Mouse (Mus musculus) fibroblast of lung, adult 2 months (primary cell): ENCODE data around the gene Spen.
"Not testable (repeated sequence)": the region's sequence is repeated elsewhere in the genome, so short reads cannot be mapped to it uniquely, and the experiment has no call there.

Source experiments
- DNase-seq: peaks from one replicate; pipeline ENCODE4 v3.0.0-alpha.2; 2011; ENCODE audit warnings: low read depth

Spen gene

DNA sequence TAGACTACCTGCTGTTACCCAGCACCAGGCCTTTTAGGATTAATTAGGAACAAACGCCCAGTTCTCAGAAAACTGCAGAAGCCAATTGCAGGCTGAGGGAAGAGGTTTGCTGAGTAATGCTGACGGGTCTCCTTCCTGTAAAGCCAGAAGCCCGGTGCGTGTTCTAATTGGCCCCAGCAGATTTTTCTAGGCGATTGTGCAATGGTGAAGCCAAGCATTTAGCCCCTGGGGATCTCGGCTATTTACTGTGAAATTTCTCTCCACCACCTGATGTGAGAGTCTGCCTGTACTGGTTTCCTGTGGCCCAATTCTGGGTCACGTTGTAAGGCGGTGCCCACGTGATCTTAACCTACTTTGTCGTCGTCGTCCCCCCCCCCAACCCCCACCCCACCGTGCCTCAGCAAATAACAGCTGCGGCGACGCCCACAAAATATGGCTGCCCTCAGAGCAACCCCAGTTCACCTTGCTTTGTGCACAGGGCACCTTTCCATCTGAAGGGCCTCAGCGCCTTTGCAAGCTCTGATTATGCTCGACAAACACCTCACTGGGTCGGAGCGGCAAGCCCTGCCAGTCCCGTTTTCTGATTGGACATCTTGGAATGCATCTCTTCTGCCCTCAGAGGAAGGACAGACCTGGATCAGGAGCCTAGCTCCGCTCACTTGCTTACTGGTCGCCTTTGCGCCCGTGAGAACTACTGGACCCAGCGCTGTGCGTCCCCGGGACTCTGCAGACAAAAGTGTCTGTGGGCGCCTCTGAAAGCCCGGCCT, 20.9 kb upstream of the Spen start:
- peak; percentile 97 for DNase-seq

DNA sequence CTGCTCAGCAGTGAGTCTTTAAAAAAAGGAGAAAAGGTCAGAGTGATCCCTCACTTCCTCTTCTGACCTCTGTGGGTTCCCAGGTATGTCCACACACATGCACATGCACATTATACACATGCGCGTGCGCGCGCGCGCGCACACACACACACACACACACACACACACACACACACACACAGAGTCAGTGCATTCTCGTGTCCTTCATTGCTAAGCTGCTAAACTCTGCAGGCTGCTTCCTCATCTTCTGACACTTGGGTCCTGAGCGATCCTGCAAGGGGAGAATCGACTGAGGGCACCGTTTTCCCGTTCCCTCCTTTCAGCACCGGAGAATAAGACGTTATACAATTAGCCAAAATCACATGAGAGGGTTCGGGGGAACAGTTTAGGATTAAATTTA, 20.3 kb upstream of the Spen start:
- DNase-seq, result no peak

DNA sequence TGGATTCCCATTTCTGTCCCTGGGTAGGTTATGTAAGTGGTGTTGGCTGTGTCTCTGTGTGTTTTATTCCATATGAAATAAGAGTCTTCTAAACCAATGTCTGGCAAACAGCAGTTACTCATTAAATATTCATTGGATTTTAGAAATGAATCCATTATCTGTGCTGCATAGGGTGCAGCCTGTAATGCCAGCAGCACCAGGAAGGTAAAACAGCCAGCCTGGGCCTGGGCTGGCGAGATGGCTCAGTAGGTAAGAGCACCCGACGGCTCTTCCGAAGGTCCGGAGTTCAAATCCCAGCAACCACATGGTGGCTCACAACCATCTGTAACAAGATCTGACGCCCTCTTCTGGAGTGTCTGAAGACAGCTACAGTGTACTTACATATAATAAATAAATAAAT, 17.8 kb upstream of the Spen start:
- not testable (repeated sequence) for DNase-seq

DNA sequence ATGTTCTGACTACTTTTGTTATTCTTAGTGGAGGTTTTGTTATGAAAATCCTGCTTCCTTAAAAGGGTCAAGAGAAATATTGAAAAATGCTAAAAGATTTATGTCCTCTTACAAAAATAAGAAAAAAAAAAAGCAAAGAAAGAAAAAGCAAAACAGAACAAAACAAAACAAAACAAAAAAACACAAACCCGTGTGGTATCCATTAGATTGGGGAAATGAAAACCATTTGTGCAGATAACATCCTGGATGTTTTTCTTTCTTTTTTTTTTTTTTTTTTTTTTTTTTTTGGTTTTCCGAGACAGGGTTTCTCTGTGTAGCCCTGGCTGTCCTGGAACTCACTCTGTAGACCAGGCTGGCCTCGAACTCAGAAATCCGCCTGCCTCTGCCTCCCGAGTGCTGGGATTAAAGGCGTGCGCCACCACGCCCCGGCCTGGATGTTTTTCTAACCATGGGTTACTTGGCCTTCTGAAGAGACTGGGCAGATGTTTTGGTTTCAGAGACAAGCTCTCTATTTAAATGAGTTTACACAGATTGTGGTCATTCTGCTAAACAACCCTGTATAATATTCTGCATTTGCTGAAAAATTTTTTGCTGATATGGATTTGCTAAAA, 16.0 kb upstream of the Spen start:
- DNase-seq, result not testable (repeated sequence)

DNA sequence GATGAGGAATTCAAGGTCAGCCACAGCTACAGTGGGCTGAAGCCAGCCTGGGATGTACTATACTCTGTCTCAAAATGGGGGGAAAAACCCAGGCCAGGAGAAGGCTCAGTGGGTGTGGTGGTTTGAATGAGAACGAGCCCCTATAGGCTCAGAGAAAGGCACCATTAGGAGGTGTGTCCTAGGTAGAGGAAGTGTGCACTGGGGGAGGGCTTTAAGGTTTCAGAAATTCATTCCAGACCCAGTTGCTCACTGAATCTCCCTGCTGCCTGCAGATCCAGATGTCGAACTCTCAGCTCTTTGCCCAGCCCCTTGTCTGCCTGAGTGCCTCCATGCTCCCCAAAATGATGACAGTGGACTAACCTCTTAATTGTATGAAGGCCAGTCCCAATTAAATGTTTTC, 14.1 kb upstream of the Spen start:
- DNase-seq, result no peak

DNA sequence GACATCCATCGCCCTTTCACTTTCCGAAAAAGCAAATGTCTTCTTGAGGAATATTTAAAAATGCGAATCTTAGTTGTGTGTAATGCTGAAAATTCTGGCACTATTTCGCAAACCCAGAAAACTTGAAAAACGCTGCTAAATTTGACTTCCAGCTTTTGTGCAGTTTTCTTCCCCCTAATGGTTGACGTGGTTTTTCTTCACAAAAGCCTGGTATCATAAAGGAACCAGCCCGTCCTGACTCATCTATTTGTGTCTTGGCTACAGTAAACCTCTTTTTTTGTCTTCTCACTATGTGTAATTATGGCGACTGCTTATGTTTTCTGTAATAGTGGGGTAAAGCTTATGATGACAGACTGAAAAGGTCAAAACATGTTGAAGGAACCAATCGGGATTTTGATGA, 8.9 kb upstream of the Spen start:
- DNase-seq, result no peak

DNA sequence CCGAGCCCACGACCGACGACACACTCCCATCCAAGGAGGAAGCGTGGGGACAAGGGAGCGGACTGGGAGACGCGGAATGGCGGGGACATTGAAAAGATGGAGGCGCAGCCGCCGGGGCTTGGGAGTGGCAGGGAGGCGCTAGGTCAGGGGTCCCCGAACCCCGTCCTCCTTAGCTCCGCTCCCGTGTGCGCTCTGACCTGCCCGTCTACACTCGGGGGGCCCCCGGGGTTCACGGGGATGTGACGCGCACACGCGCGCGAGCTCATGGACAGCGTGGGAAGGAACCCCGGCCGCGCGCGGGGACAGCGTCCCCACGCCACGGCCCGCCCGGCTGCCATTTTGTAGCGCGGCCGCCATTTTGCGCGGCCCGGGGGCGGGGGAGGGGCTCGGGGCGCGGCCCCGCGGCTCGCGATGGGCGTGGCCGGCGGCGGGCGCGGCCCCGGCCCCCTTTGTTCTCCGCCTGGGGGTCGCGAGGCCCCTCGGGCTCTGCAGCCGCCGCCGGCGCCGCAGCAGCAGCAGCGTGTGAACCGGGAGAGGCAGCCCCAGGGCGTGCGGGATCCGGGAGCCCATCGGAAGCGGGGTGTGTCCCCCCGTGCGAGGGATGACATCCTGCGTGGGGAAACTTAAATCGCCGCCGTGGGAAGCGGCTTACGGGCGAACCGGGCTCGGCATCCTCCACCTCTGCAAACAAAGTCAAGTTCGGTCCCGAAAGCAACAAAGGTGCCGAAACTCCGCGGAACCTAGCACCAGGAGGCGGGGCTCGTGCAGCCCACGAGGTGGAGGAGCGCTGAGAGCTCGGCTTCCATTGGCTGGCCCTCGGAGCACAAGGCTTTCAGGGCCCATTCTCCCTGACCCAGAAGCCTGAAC, 8.2 kb upstream of the Spen start:
- DNase-seq, result no peak

DNA sequence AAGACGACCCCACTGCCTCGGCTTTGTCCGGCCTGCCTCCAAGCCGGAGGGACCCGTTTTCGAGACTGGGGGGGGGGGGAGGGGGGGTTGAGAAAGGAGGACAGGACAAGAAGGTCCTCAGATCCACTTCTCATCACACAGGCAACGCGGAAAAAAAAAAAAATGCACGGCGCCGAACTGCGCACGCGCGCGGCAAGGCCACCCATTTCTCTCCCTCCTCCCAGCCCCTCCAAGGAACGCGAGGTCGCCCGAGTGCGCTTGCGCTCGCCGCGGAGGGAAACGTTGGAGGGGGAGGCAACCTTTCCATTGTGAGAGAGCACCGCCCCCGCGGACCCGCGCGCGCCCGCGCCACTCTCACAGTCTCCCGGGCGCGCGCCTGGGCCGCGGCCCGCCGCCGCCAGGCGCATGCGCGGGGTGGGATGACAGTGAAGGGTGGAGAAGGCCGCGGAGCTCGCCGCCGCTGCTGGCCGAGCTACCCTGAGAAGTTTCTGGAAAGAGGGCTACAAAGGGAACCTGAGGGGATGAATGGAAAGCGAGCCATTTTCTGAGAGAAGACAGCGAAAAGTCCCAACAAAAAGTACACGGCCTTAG, 7.4 kb upstream of the Spen start:
- DNase-seq, result peak; percentile 95

DNA sequence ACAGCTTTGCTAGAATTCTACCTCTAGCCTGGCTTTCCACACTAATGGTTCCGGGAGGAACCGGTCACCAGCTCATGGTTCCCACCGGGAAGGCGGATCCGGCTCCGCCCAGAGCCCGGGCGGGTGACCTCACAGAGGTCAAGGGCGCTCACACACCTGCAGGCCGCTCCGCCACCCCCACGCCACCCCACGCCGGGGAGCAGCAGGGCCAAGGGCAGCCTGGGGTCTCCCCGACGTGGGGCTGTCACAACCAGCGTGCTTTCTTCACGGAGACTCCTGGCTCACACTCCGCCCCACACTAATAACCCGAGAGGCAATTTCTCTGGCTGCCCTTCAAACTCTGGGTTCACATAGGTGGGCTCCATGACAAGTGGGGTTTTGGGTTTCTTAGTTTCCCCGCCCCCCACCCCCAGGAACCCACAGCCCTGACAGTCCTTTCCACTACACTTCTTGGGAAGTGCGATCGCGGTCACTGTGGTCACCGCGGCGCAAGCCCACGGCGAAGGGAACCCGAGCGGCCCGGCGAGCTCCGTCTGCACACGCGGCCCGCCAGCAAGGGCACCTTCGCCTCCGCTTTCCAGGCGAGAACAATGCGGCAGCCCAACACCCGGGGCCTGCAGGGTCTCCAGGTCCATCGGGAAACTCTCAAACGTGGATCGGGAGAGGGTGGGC, 6.8 kb upstream of the Spen start:
- no peak for DNase-seq

DNA sequence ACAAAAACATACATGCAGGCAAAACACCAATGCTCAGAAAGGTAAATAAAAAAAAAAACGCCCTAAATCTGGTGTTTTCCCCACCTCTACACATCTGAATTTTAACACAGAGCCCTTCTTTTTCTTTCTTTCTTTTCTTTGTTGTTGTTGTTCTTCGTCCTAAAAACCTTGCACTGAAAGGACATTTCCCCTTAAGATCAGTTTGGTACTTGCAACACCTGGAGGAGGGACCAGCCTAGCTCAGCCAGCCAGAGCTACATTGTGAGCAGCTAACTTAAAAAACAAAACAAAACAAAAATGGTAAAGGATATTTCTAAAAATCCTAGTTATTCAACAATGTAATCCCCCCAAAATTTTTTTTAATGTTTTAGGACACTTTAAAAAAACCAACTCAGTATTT, 6.1 kb upstream of the Spen start:
- no peak for DNase-seq

DNA sequence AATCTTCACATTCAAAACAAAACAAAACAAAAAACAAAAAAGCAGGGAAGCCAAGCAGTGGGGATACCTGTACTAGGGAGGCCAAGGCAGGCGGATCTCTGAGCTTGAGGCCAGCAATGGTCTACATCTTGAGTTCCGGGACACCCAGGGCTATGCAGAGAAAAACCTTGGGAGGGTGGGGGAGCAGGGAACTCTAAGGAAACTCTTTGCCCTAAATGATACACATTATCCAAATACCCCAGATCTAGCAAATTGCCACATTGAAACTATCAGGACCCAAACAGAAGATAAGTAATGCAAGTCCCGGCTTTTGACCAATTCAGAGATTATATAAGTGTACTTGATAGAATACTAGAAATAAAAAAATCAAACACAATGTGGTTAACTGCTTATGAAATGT, 5.2 kb upstream of the Spen start:
- DNase-seq, result no peak

DNA sequence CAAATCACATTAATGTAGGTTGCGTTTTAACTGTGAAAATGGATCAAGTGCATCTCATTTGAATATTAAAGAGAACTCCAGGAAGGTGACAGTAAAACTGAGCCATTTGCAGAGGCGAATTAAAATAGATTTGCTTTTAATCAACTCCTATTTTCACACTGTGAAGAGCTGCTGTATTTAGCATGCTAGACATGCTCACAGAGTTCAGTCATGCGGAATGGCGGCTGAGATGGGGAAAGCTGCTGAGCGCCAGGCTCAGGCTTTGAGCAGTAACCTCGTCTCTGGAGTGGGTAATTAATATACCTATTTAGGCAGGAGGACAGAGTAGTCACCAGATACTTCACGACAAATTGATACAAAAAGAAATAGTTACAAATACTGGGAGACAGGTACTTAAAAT, 3.5 kb upstream of the Spen start:
- no peak for DNase-seq

DNA sequence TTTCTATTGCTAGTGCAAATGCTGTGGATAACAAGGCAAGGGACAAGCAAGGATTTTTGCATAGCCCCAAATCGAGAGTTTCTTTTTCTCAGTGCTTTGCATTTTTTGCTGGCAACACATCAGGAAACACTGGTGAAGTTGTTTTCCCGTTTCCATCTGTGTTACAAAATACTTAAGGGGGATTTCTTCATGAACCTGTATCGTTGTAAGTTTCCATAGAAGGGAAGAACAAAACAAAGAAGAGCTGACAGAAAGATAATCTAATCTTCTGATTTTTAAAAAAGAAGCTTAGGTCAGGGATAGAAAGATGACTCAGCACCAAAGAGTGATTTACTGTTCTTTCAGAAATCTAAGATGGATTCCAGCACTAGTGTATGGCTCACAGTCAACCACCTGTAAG, 2.4 kb upstream of the Spen start:
- no peak for DNase-seq

DNA sequence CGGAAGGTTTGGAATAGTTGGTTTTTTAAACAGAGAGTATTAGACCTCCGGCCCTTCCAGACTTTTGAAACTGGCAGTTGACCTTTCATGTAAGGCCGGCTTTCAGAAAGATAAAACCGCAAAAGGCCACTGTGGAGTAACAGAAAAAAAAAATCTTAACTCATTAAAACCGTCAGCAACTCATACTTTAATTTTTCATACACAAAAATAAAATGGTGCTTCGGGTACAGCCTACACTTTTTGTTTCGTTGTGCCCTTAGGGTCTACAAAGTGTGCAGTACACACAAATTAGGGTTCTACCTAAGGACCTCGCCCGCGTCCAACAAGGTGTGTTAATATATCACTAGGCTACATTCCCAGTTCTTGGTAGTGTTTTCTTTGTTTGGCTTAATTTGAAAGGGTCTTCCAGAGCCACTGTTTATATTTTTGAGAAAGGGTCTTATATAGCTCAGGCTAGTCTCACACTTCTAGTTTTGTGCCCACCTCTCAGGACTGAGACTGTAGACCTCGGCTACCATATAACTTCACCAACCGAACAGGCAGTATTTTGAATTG, 893 bp upstream of the Spen start:
- DNase-seq, result no peak

DNA sequence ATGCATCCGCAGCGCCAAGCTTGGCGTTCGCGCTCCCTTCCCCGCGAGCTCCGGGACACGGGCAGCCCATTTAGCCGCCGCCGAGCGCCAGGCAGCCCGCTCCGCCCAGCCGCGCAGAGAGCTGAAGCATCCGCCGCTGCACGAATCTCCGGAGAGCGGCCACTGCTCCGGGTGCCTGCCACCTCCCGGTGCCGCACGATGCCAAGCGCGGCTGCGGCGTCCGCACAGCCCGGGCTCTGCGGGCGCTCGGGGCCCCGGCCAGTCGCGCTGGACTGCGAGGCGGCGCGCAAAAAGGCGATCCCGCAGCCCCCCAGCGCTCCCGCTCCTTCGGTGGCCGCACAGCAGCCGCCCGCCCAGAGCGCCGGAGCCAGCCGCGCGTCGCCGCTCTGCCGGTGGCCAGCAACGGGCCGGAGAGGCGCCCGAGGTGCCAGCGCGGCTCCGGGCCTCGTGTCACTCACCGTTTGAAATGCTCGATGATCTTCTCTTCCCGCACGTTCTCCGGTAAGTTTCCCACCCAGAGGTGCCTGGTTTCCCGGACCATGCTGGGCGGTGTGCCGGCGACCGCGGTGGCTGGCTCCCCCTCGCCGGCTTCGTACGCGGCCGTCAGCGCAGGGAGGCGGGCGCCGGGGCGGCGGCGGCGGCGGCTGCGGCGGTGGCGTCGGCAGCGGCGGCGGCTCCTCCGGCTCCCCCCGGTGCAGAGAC, 540 bp downstream of the Spen start:
- DNase-seq, result no peak

DNA sequence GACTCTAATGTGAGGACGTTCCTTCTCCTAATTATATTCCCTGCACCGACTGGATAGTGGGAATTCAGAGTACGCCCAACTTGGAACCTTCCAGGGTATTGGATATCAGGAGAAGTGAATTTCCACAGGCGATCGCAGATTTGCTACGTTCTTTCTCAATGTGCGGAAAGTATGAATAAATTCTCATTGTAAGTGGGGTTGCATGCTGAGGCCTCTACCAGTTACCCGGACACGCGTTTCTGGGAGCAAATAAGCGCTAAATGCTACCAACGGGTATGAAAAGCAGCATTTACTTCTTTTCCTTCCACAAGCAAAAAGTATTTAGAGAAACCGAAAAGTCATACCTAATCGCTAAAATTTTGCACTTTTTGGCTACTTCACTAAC, 1.2 kb downstream of the Spen start:
- no peak for DNase-seq

DNA sequence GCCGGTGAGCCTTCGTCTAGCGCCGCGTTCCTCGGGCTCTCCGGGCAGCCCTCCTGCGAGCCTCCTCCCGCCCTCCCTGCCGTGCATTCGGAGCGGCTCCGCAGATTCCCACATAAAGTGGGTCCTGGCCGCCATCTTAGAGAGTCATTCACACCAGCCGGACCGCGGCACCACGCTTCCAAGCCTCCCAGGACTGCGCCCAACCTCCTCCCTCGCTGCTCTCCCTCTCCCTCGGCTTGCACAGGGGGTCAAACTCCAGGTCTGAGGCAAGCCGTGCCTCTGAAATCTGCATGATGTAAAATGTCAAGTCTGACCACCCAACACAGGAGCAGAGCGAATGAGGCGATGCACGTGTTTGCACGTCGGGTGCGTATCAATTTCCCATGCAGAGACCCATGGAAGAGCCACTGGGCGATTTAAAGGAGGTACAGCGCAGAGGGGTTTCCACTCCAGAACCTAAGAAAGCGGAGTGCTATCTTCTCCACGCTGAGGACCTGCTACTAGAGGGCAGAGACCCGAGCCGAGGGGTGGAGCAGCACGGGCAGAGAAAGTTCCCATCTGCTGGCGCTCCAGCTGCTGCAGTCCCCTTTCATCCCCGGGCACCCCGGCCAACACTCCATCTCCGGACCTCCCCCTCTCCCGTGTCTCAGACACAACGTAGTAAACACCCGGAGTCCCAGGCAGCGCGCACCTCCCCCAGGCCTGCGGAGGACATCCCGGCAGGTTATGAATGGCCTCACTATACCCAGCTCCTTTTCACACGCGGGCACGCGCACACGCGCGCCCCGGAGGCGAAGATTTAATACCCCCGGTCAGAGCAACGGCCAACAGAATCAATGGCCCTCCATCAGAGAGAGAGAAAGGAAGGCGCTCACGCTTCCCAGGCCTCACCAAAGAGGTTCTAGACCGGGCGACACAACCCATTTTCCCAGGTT, 1.8 kb downstream of the Spen start:
- no peak for DNase-seq

DNA sequence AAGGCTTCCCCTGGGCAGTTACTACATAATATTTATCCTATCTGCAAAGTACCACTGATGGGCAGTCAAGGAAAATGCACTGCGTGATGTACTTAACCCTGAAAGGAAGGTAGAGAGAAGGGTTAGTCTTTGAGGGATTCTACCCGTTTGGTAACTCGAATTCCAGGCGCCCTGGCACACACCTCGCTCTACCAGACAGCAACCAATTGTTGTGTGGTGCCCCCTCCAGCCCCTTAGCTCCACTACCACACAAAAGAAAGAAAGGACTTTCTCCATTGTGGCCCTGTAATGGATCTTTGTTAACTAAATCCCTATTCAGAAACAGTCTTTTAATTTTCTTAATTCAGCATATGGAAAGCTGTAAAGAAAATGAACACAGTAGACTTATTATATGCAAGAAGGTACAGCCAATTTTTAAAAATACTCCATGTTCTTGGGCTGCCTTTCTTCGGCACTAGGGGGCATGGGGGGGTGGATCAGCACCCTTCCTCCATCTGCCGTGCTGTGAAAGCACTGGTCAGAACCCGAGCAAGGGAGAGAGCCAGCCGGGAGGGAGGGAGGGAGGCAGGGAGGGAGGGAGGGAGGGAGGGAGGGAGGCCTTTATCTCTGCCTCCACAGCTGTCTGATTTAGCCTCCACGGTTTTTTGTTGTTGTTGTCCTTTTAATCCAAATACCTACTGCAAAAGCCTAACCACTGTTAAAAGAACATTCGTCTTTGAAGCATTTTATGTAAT, 3.3 kb downstream of the Spen start:
- no peak for DNase-seq

DNA sequence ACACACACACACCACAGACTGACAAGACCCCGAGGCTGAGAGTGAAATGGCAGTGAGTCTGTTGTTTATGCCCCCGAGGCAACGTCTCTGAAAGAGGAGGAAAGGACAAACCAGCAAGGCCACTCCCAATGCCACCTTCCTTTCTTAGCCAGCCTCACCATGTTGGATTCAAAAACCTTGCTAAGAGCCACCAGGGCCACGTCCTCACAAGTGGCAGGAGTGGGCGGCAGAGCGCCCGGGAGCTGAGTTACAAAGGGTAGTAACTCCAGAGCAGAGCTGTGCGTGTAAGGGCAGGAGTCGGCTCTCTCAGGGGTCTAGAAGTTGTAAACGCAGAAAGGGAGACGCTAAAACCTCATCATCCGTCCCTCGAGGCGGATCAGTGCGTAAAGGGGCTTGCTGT, 7.4 kb downstream of the Spen start:
- DNase-seq, result no peak
